Mouse (Mus musculus) small intestine, adult 2 months (tissue): Measurements from ENCODE around the gene Arpp21. TPM values are rescaled to one million over a fixed set of nuclear protein-coding genes. Genes with fewer than 3 reads are reported as not detected.

Experiments
- H3K27ac ChIP-seq: fragments of 200-500 bp; 2 replicates; pipeline ENCODE4 v1.5.1; 2012; ENCODE audit warnings: low read depth, low read length, control low read depth, inconsistent platforms; ENCODE audit not compliant: insufficient read depth
- H3K27me3 ChIP-seq: fragments of 200-500 bp; 2 replicates; pipeline ENCODE4 v1.6.1; 2012; ENCODE audit warnings: mild to moderate bottlenecking, moderate library complexity, low read length, inconsistent platforms; ENCODE audit not compliant: control insufficient read depth, insufficient read depth
- H3K36me3 ChIP-seq: fragments of 200-500 bp; 2 replicates; pipeline ENCODE4 v1.6.1; 2012; ENCODE audit warnings: mild to moderate bottlenecking, low read length, control low read depth, inconsistent platforms; ENCODE audit not compliant: control insufficient read depth, insufficient read depth
- H3K4me1 ChIP-seq: fragments of 200-500 bp; 2 replicates; pipeline ENCODE4 v1.6.1; 2012; ENCODE audit warnings: low read length, inconsistent platforms, mixed read lengths; ENCODE audit not compliant: control insufficient read depth, insufficient read depth, insufficient read length
- H3K4me3 ChIP-seq: fragments of 200-500 bp; 2 replicates; pipeline ENCODE4 v1.5.1; 2012; ENCODE audit warnings: low read depth, mild to moderate bottlenecking, control low read depth, inconsistent platforms, low read length, moderate library complexity
- CTCF ChIP-seq: fragments of 200-500 bp; IDR thresholded peaks from 2 replicates; pipeline ENCODE4 v1.5.1; 2012; ENCODE audit warnings: low read depth, mild to moderate bottlenecking, control low read depth, inconsistent platforms, low read length, moderate library complexity, mixed read lengths; ENCODE audit not compliant: insufficient replicate concordance, insufficient read length; ENCODE audit errors: extremely low read depth
- POLR2A ChIP-seq: fragments of 200-500 bp; IDR thresholded peaks from 2 replicates; pipeline ENCODE4 v1.6.1; 2012; ENCODE audit warnings: low read depth, mild to moderate bottlenecking, control low read depth, inconsistent platforms, low read length, moderate library complexity
- WGBS: fragments of 180-500 bp; shearing (Covaris S2); methylation state at CpG from one replicate; pipeline ENCODE4 v1.1.7; 2018; 5-methylcytosine and 5-hydroxymethylcytosine counted together
- polyA plus RNA-seq: library from polyadenylated mRNA; depleted of rRNA; stranded (reverse); fragments of >200 nt; gene quantifications from 2 replicates; pipeline ENCODE4 v1.2.3, GENCODE M21; 2012

The Arpp21 gene
- polyA plus RNA-seq, 1 experiment = 0.60 TPM

- TF ChIP-seq CTCF = no peak
- 78% methylated on average over 8 of the region's 8 CpGs for WGBS
- Histone ChIP-seq H3K4me1 (no peaks in the 10 kb centered on the region), H3K4me3 (no peak overlapping the region), H3K36me3 (no peaks in the 10 kb centered on the region), H3K27ac (no peak overlapping the region), H3K27me3 (no peaks in the 10 kb centered on the region)
These were observed 813 bp upstream of the Arpp21 start for GRCm38 (mm10) chr9:112236551-112236950.

GRCm38 (mm10) chr9:112235041-112235695 is 570 bp downstream of the Arpp21 start:
- H3K36me3 ChIP-seq = no peaks in the 10 kb centered on the region
- 1% methylated on average over 44 of the region's 44 CpGs for WGBS
- H3K4me3 ChIP-seq = no peak overlapping the region
- no peaks in the 10 kb centered on the region for H3K27me3 ChIP-seq
- H3K27ac ChIP-seq = no peak overlapping the region
- no peaks in the 10 kb centered on the region for H3K4me1 ChIP-seq
- TF ChIP-seq CTCF (no peak), POLR2A (no peak)

- no peak for TF ChIP-seq POLR2A
- TF ChIP-seq CTCF = no peak
- 0 out of 2 replicates have a peak overlapping the region, but pooled peaks have one; percentile 1 for H3K4me3 ChIP-seq
- WGBS = 2% methylated on average over 24 of the region's 24 CpGs
- H3K27me3 ChIP-seq = no peaks in the 10 kb centered on the region
- no peaks in the 10 kb centered on the region for H3K36me3 ChIP-seq
- H3K4me1 ChIP-seq = no peaks in the 10 kb centered on the region
- no peak overlapping the region for H3K27ac ChIP-seq
These were observed 1.2 kb downstream of the Arpp21 start for GRCm38 (mm10) chr9:112234505-112235024.

- no peaks in the 10 kb centered on the region for H3K27me3 ChIP-seq
- 16% methylated on average over 12 of the region's 12 CpGs for WGBS
These were observed 1.8 kb downstream of the Arpp21 start for GRCm38 (mm10) chr9:112233822-112234504.

GRCm38 (mm10) chr9:112233378-112233777 is 2.4 kb downstream of the Arpp21 start:
- Histone ChIP-seq H3K4me3 (no peak overlapping the region), H3K27ac (no peak overlapping the region), H3K36me3 (no peaks in the 10 kb centered on the region), H3K4me1 (no peaks in the 10 kb centered on the region), H3K27me3 (no peaks in the 10 kb centered on the region)
- TF ChIP-seq CTCF (no peak), POLR2A (no peak)
- 70% methylated on average over 6 of the region's 6 CpGs for WGBS

More at GRCm38 (mm10) chr9:112233822-112234504, 1.8 kb downstream of the Arpp21 start:
- TF ChIP-seq CTCF (no peak), POLR2A (no peak)
- Histone ChIP-seq H3K4me3 (0 out of 2 replicates have a peak overlapping the region, but pooled peaks have one; percentile 1), H3K4me1 (no peaks in the 10 kb centered on the region), H3K36me3 (no peaks in the 10 kb centered on the region), H3K27ac (no peak overlapping the region)

- Histone ChIP-seq H3K27ac (no peak overlapping the region), H3K4me1 (no peaks in the 10 kb centered on the region), H3K36me3 (no peaks in the 10 kb centered on the region), H3K27me3 (no peaks in the 10 kb centered on the region), H3K4me3 (no peak overlapping the region)
- TF ChIP-seq POLR2A (no peak), CTCF (no peak)
- WGBS = 60% methylated on average over 8 of the region's 8 CpGs
These were observed 3.7 kb downstream of the Arpp21 start for GRCm38 (mm10) chr9:112231935-112232575.

- Histone ChIP-seq H3K27me3 (no peaks in the 10 kb centered on the region), H3K36me3 (no peaks in the 10 kb centered on the region), H3K4me3 (no peak overlapping the region), H3K27ac (no peak overlapping the region), H3K4me1 (no peaks in the 10 kb centered on the region)
- 72% methylated on average over 5 of the region's 5 CpGs for WGBS
- TF ChIP-seq POLR2A = no peak
- no peak for TF ChIP-seq CTCF
These were observed 4.4 kb downstream of the Arpp21 start for GRCm38 (mm10) chr9:112231383-112231782.
